Mouse (Mus musculus) neural tube, embryonic 14.5 days (tissue): ENCODE measurements around the gene Arid1b. TPM values are rescaled to one million over a fixed set of nuclear protein-coding genes. Genes with fewer than 3 reads are reported as not detected.
A peak's percentile ranks its signal among the peaks of the same experiment; 100 is the strongest.

Experiments used
- ATAC-seq: fragments of 200-750 bp; cut with Nextera tagmentation; 2 replicates; pipeline ENCODE4 v1.8.0; 2017; ENCODE audit warnings: low read depth, mild to moderate bottlenecking, moderate TSS enrichment, moderate library complexity
- H3K27ac ChIP-seq: fragments of 300-500 bp; sonication (generic); 2 replicates; pipeline ENCODE4 v1.5.1; 2014; ENCODE audit warnings: low read depth, mild to moderate bottlenecking, control low read depth, low read length, moderate library complexity, mixed read lengths
- H3K27me3 ChIP-seq: fragments of 300-500 bp; sonication (generic); 2 replicates; pipeline ENCODE4 v1.6.1; 2014; ENCODE audit warnings: low read length; ENCODE audit not compliant: control insufficient read depth, insufficient read depth
- H3K36me3 ChIP-seq: fragments of 300-500 bp; sonication (generic); 2 replicates; pipeline ENCODE4 v1.6.1; 2014; ENCODE audit warnings: low read length, mixed read lengths; ENCODE audit not compliant: control insufficient read depth, insufficient read depth
- H3K4me1 ChIP-seq: fragments of 300-500 bp; sonication (generic); 2 replicates; pipeline ENCODE4 v1.6.1; 2014; ENCODE audit warnings: low read length; ENCODE audit not compliant: control insufficient read depth, insufficient read depth
- H3K4me2 ChIP-seq: fragments of 300-500 bp; sonication (generic); 2 replicates; pipeline ENCODE4 v1.6.1; 2014; ENCODE audit warnings: mild to moderate bottlenecking, low read depth, low read length, control low read depth
- H3K4me3 ChIP-seq: fragments of 300-500 bp; sonication (generic); 2 replicates; pipeline ENCODE4 v1.5.1; 2014; ENCODE audit warnings: low read depth, low read length, control low read depth, mixed read lengths
- H3K9ac ChIP-seq: fragments of 300-500 bp; sonication (generic); replicated peaks from 2 replicates; pipeline ENCODE4 v1.6.1; 2014; ENCODE audit warnings: low read depth, mild to moderate bottlenecking, control low read depth, low read length, mixed read lengths
- H3K9me3 ChIP-seq: fragments of 300-500 bp; sonication (generic); 2 replicates; pipeline ENCODE4 v1.6.1; 2016; ENCODE audit warnings: low read length; ENCODE audit not compliant: control insufficient read depth
- WGBS: fragments of 180-500 bp; shearing (Covaris S2); extraction: QIAGEN DNeasy Blood & Tissue Kit; methylation state at CpG from one replicate; pipeline ENCODE4 v1.1.7; 2014; 5-methylcytosine and 5-hydroxymethylcytosine counted together
- polyA plus RNA-seq: library from polyadenylated mRNA; unstranded; fragments of >200 nt; fragmentation: Nextera tagmentation; extraction: Ambion mirVana; gene quantifications from 2 replicates; pipeline ENCODE4 v1.2.1, GENCODE M21; 2014

The Arid1b gene
- polyA plus RNA-seq, 1 experiment from 2014 or later, result 22.2 TPM

DNA sequence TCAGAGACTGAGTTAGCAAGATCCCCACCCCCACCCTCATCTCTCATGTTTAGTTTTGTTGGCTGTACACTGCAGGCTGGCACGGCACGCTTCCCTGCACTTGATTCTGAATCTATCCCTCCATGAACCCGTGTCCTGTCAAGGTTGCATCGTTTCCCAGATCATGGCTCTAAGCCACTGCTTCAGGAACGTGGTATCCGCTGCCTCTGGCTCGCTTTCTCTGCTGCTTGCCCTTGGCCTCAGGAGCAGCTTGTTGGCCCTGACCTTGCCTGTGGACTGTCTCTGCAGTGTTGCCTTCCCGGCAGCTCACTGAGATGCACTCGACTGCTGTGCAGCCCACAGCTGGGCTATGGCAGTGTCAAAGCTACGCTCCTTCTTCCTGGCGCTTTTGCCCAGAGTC, 252.6 kb downstream of the Arid1b start:
- H3K9ac ChIP-seq, result no peak overlapping the region
- H3K27ac ChIP-seq, result no peak overlapping the region
- no peak overlapping the region for H3K4me2 ChIP-seq
- peaks cover 38% of the 10 kb centered on the region for H3K4me1 ChIP-seq
- H3K36me3 ChIP-seq, result no peaks in the 10 kb centered on the region
- no peaks in the 10 kb centered on the region for H3K27me3 ChIP-seq
- no peak overlapping the region for H3K4me3 ChIP-seq
- ATAC-seq, result no peak
- no peaks in the 10 kb centered on the region for H3K9me3 ChIP-seq
- WGBS, result 80% methylated on average over 11 of the region's 11 CpGs

DNA sequence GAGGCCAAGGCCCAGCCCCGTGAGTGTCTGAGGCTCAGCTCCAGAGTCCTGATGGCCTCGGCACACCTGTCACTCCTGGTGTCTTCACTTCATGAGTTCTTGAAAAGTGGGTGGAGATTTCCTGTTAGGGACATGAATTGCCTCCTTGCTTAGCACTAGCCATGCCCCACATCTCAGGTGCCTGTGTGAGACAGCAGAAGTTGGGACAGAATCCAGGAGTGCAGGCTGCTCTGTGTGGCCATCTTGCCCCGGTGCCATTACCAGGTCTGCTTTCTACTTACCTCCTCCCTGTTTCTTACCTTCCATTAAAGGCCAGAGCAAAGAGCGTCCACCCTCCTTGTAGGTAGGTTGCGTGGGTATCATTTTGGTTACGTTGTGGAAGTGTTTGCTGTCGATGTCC, 253.1 kb downstream of the Arid1b start:
- Histone ChIP-seq H3K4me2 (no peak overlapping the region), H3K4me1 (peaks cover 38% of the 10 kb centered on the region), H3K9ac (no peak overlapping the region), H3K4me3 (no peak overlapping the region), H3K36me3 (no peaks in the 10 kb centered on the region), H3K9me3 (no peaks in the 10 kb centered on the region), H3K27ac (no peak overlapping the region), H3K27me3 (no peaks in the 10 kb centered on the region)
- ATAC-seq, result no peak
- WGBS, result 91% methylated on average over 7 of the region's 7 CpGs

DNA sequence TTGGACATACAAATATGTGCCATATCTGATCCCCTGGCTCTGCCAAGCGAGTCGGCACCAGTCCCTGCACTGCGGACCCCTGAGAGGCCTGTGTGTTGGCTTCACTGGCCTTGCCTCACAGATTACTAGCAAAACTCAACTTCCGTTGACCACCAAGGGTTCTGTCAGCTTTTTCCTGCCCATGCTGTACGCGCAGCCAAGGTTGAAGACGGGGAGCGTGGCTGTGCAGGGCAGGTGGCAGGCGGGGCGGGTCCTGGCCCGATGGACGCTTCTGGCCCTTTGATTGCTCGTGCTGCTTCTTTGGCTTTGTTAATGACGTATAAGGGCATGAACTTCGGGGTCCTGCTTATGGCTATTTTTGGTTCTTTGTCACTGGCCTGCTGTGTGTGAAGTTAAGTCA, 253.6 kb downstream of the Arid1b start:
- H3K4me2 ChIP-seq, result no peak overlapping the region
- no peak for ATAC-seq
- H3K27ac ChIP-seq, result peak overlapping the region; percentile 71; the same call in 1 of the 2 replicates
- H3K9ac ChIP-seq, result no peak overlapping the region
- H3K27me3 ChIP-seq, result no peaks in the 10 kb centered on the region
- H3K9me3 ChIP-seq, result no peaks in the 10 kb centered on the region
- 91% methylated on average over 15 of the region's 15 CpGs for WGBS
- H3K36me3 ChIP-seq, result no peaks in the 10 kb centered on the region
- H3K4me1 ChIP-seq, result peaks cover 39% of the 10 kb centered on the region
- no peak overlapping the region for H3K4me3 ChIP-seq

- no peak overlapping the region for H3K4me2 ChIP-seq
- ATAC-seq, result peak; percentile 62; the same call in 1 of the 2 replicates
These were observed 255.0 kb downstream of the Arid1b start for GRCm38 (mm10) chr17:5248957-5249656.

GRCm38 (mm10) chr17:5249681-5250180, 255.6 kb downstream of the Arid1b start:
- Histone ChIP-seq H3K4me3 (no peak overlapping the region), H3K36me3 (no peaks in the 10 kb centered on the region), H3K27me3 (no peaks in the 10 kb centered on the region), H3K9ac (no peak overlapping the region), H3K27ac (peak overlapping the region; percentile 39), H3K9me3 (no peaks in the 10 kb centered on the region), H3K4me1 (peaks cover 36% of the 10 kb centered on the region), H3K4me2 (no peak overlapping the region)
- ATAC-seq, result no peak
- WGBS, result 82% methylated on average over 9 of the region's 9 CpGs

More at GRCm38 (mm10) chr17:5248957-5249656, 255.0 kb downstream of the Arid1b start:
- Histone ChIP-seq H3K9ac (no peak overlapping the region), H3K9me3 (no peaks in the 10 kb centered on the region), H3K4me1 (peaks cover 40% of the 10 kb centered on the region), H3K36me3 (no peaks in the 10 kb centered on the region), H3K27ac (peak overlapping the region; percentile 71), H3K27me3 (no peaks in the 10 kb centered on the region), H3K4me3 (no peak overlapping the region)
- 33% methylated on average over 17 of the region's 17 CpGs for WGBS

- Histone ChIP-seq H3K36me3 (no peaks in the 10 kb centered on the region), H3K4me2 (no peak overlapping the region), H3K4me1 (peaks cover 36% of the 10 kb centered on the region), H3K4me3 (no peak overlapping the region), H3K27ac (no peak overlapping the region), H3K9ac (no peak overlapping the region), H3K9me3 (no peaks in the 10 kb centered on the region), H3K27me3 (no peaks in the 10 kb centered on the region)
- 17% methylated on average over 3 of the region's 3 CpGs for WGBS
- no peak for ATAC-seq
These were observed 258.3 kb downstream of the Arid1b start for GRCm38 (mm10) chr17:5252436-5252835.

DNA sequence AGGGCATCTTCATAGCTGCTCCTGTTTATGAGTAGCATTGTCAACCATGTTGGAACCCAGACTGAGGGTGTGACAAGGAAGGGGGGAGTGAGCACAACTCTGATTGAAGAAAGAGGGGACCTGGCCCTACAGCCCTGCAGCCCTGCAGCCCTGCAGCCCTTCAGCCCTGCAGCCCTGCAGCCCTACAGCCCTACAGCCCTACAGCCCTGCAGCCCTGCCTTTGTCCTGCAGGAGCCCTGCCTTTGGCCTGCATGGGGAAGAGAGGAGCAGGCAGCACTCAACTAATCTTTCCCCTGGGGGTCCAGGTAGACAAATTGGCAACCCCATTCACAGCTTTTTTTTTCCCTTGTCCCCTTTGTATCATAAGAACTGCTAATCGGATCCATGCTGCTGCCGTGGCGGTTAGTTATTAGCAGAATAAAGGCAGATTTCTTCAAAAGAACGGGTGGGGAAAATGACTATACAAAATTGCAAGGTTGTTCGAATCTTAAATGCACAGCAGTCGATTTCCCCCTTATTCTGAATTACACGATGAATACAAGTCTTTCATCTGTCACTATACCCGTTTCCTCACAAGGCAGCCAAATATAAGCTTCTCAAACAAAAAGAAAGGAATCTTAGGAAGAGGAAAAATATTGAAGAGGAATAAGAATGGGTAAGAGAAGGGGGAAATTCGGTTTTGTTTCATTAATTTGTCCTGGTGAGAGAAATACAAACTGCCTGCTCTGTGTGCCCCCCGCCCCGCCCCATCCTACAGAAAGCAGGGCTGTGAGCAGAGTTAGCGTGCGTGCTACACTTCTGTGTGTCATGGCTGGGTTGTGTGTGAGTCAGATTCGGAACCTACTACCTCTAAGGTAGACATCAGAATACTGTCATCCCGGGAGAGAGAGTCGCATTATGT, 260.8 kb downstream of the Arid1b start:
- Histone ChIP-seq H3K4me3 (no peak overlapping the region), H3K27ac (no peak overlapping the region), H3K4me1 (0 out of 2 replicates have a peak, but pooled peaks cover 12% of the 10 kb centered on the region), H3K27me3 (no peaks in the 10 kb centered on the region), H3K9me3 (no peaks in the 10 kb centered on the region), H3K36me3 (no peaks in the 10 kb centered on the region), H3K4me2 (no peak overlapping the region), H3K9ac (no peak overlapping the region)
- ATAC-seq, result no peak
- WGBS, result 70% methylated on average over 16 of the region's 16 CpGs

- Histone ChIP-seq H3K4me3 (no peak overlapping the region), H3K27ac (no peak overlapping the region), H3K9ac (no peak overlapping the region), H3K27me3 (no peaks in the 10 kb centered on the region), H3K9me3 (no peaks in the 10 kb centered on the region), H3K36me3 (no peaks in the 10 kb centered on the region), H3K4me1 (0 out of 2 replicates have a peak, but pooled peaks cover 10% of the 10 kb centered on the region), H3K4me2 (no peak overlapping the region)
- no peak for ATAC-seq
- 93% methylated on average over 2 of the region's 2 CpGs for WGBS
These were observed 261.4 kb downstream of the Arid1b start for GRCm38 (mm10) chr17:5255618-5255933.

DNA sequence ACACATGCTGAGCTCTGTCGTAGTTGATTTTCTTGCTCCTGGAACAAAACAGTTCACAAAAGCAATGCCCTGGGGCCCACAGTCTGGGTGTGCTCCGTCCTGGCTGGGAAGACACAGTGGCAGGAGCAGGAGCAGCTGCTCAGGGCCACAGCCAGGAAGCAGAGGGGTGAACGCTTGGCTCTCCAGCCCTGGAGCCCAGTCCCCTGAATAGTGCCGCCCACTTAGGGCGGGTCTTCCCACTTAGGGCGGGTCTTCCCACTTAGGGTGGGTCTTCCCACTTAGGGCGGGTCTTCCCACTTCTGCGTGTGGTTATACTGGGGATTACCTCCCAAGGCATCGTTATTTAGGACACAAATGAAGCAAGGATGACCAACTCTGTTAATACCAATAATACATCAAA, 264.8 kb downstream of the Arid1b start:
- no peak overlapping the region for H3K9ac ChIP-seq
- H3K36me3 ChIP-seq, result no peaks in the 10 kb centered on the region
- ATAC-seq, result no peak
- H3K4me2 ChIP-seq, result no peak overlapping the region
- 61% methylated on average over 9 of the region's 9 CpGs for WGBS
- H3K27ac ChIP-seq, result no peak overlapping the region
- no peaks in the 10 kb centered on the region for H3K9me3 ChIP-seq
- no peaks in the 10 kb centered on the region for H3K27me3 ChIP-seq
- H3K4me1 ChIP-seq, result peaks cover 18% of the 10 kb centered on the region
- H3K4me3 ChIP-seq, result no peak overlapping the region
